Mouse (Mus musculus): ENCODE results near the gene Actr1b.

GRCm38 (mm10) chr1:36753932-36754675 is 39.9 kb upstream of the Actr1b start:
- TF ChIP-seq CTCF (IDR thresholded peaks at IDR 0.05; ENCODE audit: borderline replicate concordance, insufficient read depth, low read depth, low read length) (no peak), POLR2A (IDR thresholded peaks at IDR 0.05; ENCODE audit: borderline replicate concordance, insufficient read depth, low read length) (no peak)
